Mouse (Mus musculus): Measurements from ENCODE around the gene Actl6a. TPM values are rescaled to one million over a fixed set of nuclear protein-coding genes. Genes with fewer than 3 reads are reported as not detected.
A peak's percentile ranks its signal among the peaks of the same experiment; 100 is the strongest.
"Not testable (repeated sequence)": the region's sequence is repeated elsewhere in the genome, so short reads cannot be mapped to it uniquely, and the experiment has no call there.

The Actl6a gene
- polyA plus RNA-seq, 1 experiment from 2014 or later = 19.7 TPM

- 14% methylated on average over 9 of the region's 9 CpGs for WGBS (ENCODE audit: missing documents)
- Histone ChIP-seq H3K4me3 (ENCODE audit: inconsistent target) (peak overlapping the region; percentile 80), H3K36me3 (ENCODE audit: inconsistent target) (peaks cover 16% of the 10 kb centered on the region; the same call in 1 of the 2 replicates), H3K79me2 (ENCODE audit: inconsistent target) (peaks cover 43% of the 10 kb centered on the region), H3K27ac (peak overlapping the region; percentile 40)
Measured at GRCm38 (mm10) chr3:32709388-32709787, 3.3 kb downstream of the Actl6a start.

- Histone ChIP-seq H3K79me2 (ENCODE audit: inconsistent target) (peaks cover 43% of the 10 kb centered on the region), H3K27ac (no peak overlapping the region), H3K36me3 (ENCODE audit: inconsistent target) (peaks cover 45% of the 10 kb centered on the region), H3K4me3 (ENCODE audit: inconsistent target) (no peak overlapping the region)
- WGBS (ENCODE audit: missing documents) = 100% methylated on average over 3 of the region's 3 CpGs
Measured at GRCm38 (mm10) chr3:32713711-32714110, 7.6 kb downstream of the Actl6a start.

GRCm38 (mm10) chr3:32717403-32717802 lies 11.3 kb downstream of the Actl6a start:
- peaks cover 60% of the 10 kb centered on the region for H3K36me3 ChIP-seq (ENCODE audit: inconsistent target)
- not testable (repeated sequence) for H3K79me2 ChIP-seq (ENCODE audit: inconsistent target); H3K4me3 ChIP-seq (ENCODE audit: inconsistent target)

GRCm38 (mm10) chr3:32718271-32718670 lies 12.2 kb downstream of the Actl6a start:
- H3K36me3 ChIP-seq (ENCODE audit: inconsistent target) = peaks cover 61% of the 10 kb centered on the region

More at GRCm38 (mm10) chr3:32717403-32717802, 11.3 kb downstream of the Actl6a start:
- WGBS (ENCODE audit: missing documents) = over 99% methylated on average over 6 of the region's 6 CpGs
- H3K27ac ChIP-seq = not testable (repeated sequence)

GRCm38 (mm10) chr3:32724191-32724590 lies 18.1 kb downstream of the Actl6a start:
- Histone ChIP-seq H3K79me2 (ENCODE audit: inconsistent target) (no peaks in the 10 kb centered on the region), H3K4me3 (ENCODE audit: inconsistent target) (no peak overlapping the region), H3K27ac (no peak overlapping the region), H3K36me3 (ENCODE audit: inconsistent target) (peaks cover 76% of the 10 kb centered on the region)
- 93% methylated on average over 7 of the region's 7 CpGs for WGBS (ENCODE audit: missing documents)

More at GRCm38 (mm10) chr3:32718271-32718670, 12.2 kb downstream of the Actl6a start:
- WGBS (ENCODE audit: missing documents) = 98% methylated on average over 5 of the region's 5 CpGs
- no peak overlapping the region for H3K4me3 ChIP-seq (ENCODE audit: inconsistent target)
- H3K27ac ChIP-seq = no peak overlapping the region
- peaks cover under 1% of the 10 kb centered on the region; the same call in 1 of the 2 replicates for H3K79me2 ChIP-seq (ENCODE audit: inconsistent target)

- Histone ChIP-seq H3K79me2 (ENCODE audit: inconsistent target) (no peaks in the 10 kb centered on the region), H3K4me3 (ENCODE audit: inconsistent target) (no peak overlapping the region), H3K36me3 (ENCODE audit: inconsistent target) (peaks cover 73% of the 10 kb centered on the region), H3K27ac (no peak overlapping the region)
- 86% methylated on average over 5 of the region's 5 CpGs for WGBS (ENCODE audit: missing documents)
Measured at GRCm38 (mm10) chr3:32725951-32726350, 19.9 kb downstream of the Actl6a start.

GRCm38 (mm10) chr3:32727861-32728260 lies 21.8 kb downstream of the Actl6a start:
- no peak overlapping the region for H3K27ac ChIP-seq
- H3K36me3 ChIP-seq (ENCODE audit: inconsistent target) = peaks cover 75% of the 10 kb centered on the region
- 95% methylated on average over 4 of the region's 4 CpGs for WGBS (ENCODE audit: missing documents)
- no peak overlapping the region for H3K4me3 ChIP-seq (ENCODE audit: inconsistent target)
- no peaks in the 10 kb centered on the region for H3K79me2 ChIP-seq (ENCODE audit: inconsistent target)

GRCm38 (mm10) chr3:32736244-32737171 lies 30.4 kb downstream of the Actl6a start, which contains the start of gene Ndufb5:
Ndufb5 (plus strand) TSS chr3:32736990.
- H3K27ac ChIP-seq = peak within 1 kb of the TSS; percentile 52
- WGBS (ENCODE audit: missing documents) = under 1% methylated on average over 62 of the region's 62 CpGs

GRCm38 (mm10) chr3:32737172-32737655 lies 31.1 kb downstream of the Actl6a start, which contains the start of gene Mrpl47:
Mrpl47 (minus strand) TSS chr3:32737605.
- Histone ChIP-seq H3K27ac (peak within 1 kb of the TSS; percentile 52), H3K79me2 (ENCODE audit: inconsistent target) (peaks cover 70% of the 10 kb centered on the region), H3K36me3 (ENCODE audit: inconsistent target) (peaks cover 8% of the 10 kb centered on the region; the same call in 1 of the 2 replicates), H3K4me3 (ENCODE audit: inconsistent target) (peak within 1 kb of the TSS; percentile 82)
- 2% methylated on average over 31 of the region's 31 CpGs for WGBS (ENCODE audit: missing documents)

More at GRCm38 (mm10) chr3:32736244-32737171, 30.4 kb downstream of the Actl6a start, which contains the start of gene Ndufb5:
- peaks cover 11% of the 10 kb centered on the region for H3K36me3 ChIP-seq (ENCODE audit: inconsistent target)
- H3K79me2 ChIP-seq (ENCODE audit: inconsistent target) = peaks cover 63% of the 10 kb centered on the region
- H3K4me3 ChIP-seq (ENCODE audit: inconsistent target) = peak within 1 kb of the TSS; percentile 82

GRCm38 (mm10) chr3:32738549-32738948 lies 32.5 kb downstream of the Actl6a start:
- 98% methylated on average over 5 of the region's 5 CpGs for WGBS (ENCODE audit: missing documents)
- Histone ChIP-seq H3K36me3 (ENCODE audit: inconsistent target) (no peaks in the 10 kb centered on the region; the same call in 1 of the 2 replicates), H3K4me3 (ENCODE audit: inconsistent target) (no peak overlapping the region), H3K79me2 (ENCODE audit: inconsistent target) (peaks cover 83% of the 10 kb centered on the region), H3K27ac (no peak overlapping the region)

- H3K27ac ChIP-seq = no peak overlapping the region
- H3K79me2 ChIP-seq (ENCODE audit: inconsistent target) = peaks cover 82% of the 10 kb centered on the region
- no peak overlapping the region for H3K4me3 ChIP-seq (ENCODE audit: inconsistent target)
- 59% methylated on average over 2 of the region's 2 CpGs for WGBS (ENCODE audit: missing documents)
- peaks cover 16% of the 10 kb centered on the region for H3K36me3 ChIP-seq (ENCODE audit: inconsistent target)
Measured at GRCm38 (mm10) chr3:32742276-32742780, 36.2 kb downstream of the Actl6a start.

GRCm38 (mm10) chr3:32745001-32745400 lies 38.9 kb downstream of the Actl6a start:
- 95% methylated on average over 6 of the region's 6 CpGs for WGBS (ENCODE audit: missing documents)
- H3K4me3 ChIP-seq (ENCODE audit: inconsistent target) = no peak overlapping the region
- peaks cover 55% of the 10 kb centered on the region for H3K79me2 ChIP-seq (ENCODE audit: inconsistent target)
- H3K27ac ChIP-seq = no peak overlapping the region
- peaks cover 40% of the 10 kb centered on the region for H3K36me3 ChIP-seq (ENCODE audit: inconsistent target)

- Histone ChIP-seq H3K36me3 (ENCODE audit: inconsistent target) (peaks cover 44% of the 10 kb centered on the region), H3K79me2 (ENCODE audit: inconsistent target) (peaks cover 51% of the 10 kb centered on the region)
- H3K27ac ChIP-seq; H3K4me3 ChIP-seq (ENCODE audit: inconsistent target): not testable (repeated sequence)
Measured at GRCm38 (mm10) chr3:32745426-32745825, 39.3 kb downstream of the Actl6a start.

GRCm38 (mm10) chr3:32748384-32748783 lies 42.3 kb downstream of the Actl6a start:
- Histone ChIP-seq H3K27ac (no peak overlapping the region), H3K79me2 (ENCODE audit: inconsistent target) (peaks cover 21% of the 10 kb centered on the region), H3K4me3 (ENCODE audit: inconsistent target) (no peak overlapping the region), H3K36me3 (ENCODE audit: inconsistent target) (peaks cover 63% of the 10 kb centered on the region)
- WGBS (ENCODE audit: missing documents) = 96% methylated on average over 9 of the region's 9 CpGs

Data from macrophage (primary cell).